Mouse (Mus musculus): ENCODE data around the gene Kcna4.

The Kcna4 gene

DNA sequence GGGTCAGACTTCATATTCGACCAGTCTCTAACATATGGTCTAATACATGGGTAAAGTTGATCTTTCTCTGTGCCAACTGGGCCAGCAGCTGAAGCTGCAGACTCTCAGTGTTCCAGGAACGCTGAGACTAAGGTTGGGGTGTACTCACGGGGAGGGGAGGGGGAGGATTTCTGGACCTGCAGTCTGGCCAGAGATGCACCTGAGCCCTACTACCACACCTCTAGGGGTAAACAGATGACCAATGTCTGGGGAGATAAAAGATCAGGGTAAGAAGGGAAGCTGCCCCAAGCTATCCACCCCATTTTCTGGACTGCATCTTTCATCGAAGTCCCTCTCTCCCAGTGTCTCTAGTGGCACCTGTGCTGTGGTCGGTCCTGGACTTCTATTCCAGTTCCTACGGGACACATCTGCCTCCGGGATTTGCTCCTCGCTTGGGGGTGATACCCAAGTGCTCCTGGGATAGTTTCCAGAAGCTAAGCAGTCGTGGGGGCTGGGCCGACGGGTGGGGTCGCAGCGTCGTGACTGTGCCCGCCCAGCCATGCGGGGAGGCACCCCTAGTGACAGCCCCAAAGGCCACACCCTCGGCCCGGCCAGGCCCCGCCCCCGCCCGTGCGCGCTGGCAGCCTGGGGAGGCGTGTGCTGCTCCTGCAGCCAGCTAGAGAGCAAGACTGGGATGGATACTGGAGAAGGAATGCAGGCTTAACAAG, at the start of gene Kcna4:
Gene Kcna4 (plus strand): TSS at position 650 of the 707 bp plus-strand sequence.
- peak; percentile 57 for DNase-seq (ENCODE audit: low spot score)

GRCm38 (mm10) chr2:107258091-107258490, 32.3 kb upstream of the Kcna4 start:
- DNase-seq (ENCODE audit: low spot score), result no peak

- DNase-seq (ENCODE audit: low spot score), result no peak
These were observed 24.2 kb upstream of the Kcna4 start for GRCm38 (mm10) chr2:107266251-107266650.

GRCm38 (mm10) chr2:107270050-107270449, 20.4 kb upstream of the Kcna4 start:
- no peak for DNase-seq (ENCODE audit: low spot score)

GRCm38 (mm10) chr2:107290697-107291019, 219 bp downstream of the Kcna4 start:
- DNase-seq (ENCODE audit: low spot score), result no peak

DNA sequence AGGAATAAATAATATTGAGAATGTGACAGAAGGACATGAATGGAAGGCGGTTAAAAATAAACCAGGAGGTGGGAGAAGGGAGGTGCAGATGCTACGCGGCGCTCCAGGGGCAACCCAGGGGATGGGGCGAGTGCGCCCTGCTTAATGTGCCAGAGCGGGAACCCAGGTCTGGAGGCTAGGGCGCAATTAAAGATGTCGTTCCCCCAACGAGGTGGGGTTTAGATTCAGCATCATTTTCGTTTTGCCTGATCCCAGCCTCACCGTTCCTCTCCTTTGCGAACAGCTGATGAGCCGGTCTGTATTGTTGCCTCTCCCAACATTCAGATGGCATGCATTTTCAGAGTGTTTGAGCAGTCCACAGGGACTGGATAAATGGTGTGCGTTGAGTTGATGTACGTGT, 703 bp downstream of the Kcna4 start:
- no peak for DNase-seq (ENCODE audit: low spot score)

GRCm38 (mm10) chr2:107294521-107294920, 4.1 kb downstream of the Kcna4 start:
- no peak for DNase-seq (ENCODE audit: low spot score)

GRCm38 (mm10) chr2:107301886-107302285, 11.4 kb downstream of the Kcna4 start:
- DNase-seq (ENCODE audit: low spot score), result no peak

- DNase-seq (ENCODE audit: low spot score), result no peak
These were observed 14.3 kb downstream of the Kcna4 start for GRCm38 (mm10) chr2:107304707-107305106.

DNA sequence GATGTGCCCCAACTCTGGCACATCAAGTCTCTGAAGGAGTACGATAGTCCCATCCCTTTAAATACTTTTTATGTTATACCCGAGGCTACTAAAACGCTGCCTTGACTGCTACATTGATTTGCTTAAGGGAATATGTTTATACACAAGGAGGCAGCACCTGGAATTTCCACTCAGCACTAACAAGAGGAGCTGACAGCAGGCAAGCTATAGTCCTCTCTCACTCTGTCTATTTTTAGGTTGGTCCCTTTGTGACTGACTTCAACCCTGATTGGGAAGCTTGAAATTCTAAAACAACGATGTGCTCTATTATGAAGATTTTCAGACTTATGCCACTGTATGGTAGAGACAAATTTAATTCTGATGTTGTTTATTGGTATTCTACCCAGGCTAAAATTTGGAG, 15.6 kb downstream of the Kcna4 start:
- no peak for DNase-seq (ENCODE audit: low spot score)

DNA sequence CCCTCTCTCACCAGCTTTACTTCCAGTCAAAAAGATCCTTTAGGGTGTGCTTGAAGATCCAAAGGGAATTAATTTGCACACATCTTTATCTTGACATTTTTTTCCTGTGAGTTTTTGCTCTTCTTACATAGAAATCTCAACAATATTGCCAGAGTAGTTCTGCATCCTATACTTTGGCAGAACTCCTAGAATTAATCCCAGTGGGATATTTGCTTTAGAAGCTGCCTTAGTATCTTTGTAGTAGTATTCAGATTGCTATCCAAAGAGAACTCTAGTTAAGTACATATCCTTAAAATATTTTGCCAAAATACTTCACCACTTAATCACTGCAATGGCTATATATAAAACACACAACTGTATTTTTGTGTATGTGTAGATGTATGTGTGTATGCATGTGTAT, 28.2 kb downstream of the Kcna4 start:
- DNase-seq (ENCODE audit: low spot score), result no peak

DNA sequence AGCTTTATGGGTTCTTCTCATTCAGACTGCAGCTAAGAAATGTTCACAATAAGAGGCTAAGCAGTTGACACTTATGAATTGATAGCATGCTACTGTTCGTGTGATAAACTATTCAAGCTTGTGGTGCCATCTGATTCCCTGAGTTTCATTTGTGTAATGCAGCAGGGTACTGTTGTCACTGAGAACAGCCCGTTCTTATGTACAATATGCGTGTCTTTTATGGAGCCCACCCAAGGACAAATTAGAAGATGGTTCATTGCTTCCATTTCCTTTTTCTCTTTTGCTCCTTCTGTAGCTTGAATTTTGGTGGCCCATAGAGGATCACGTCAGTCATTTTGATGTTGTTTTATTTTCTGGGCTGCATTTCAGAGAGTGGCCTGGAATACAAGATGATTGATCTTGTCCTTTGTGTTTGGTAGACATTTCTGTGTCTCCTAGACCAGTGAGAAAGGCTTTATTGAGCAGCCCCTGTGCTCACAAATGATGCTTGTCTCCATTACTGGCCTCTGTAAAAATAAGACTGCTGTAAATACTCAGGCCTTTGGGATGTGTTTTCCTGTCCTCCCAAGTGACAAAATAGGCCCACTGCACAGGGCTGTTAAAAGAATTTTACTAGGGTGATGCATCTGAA, 31.3 kb downstream of the Kcna4 start:
- no peak for DNase-seq (ENCODE audit: low spot score)

DNA sequence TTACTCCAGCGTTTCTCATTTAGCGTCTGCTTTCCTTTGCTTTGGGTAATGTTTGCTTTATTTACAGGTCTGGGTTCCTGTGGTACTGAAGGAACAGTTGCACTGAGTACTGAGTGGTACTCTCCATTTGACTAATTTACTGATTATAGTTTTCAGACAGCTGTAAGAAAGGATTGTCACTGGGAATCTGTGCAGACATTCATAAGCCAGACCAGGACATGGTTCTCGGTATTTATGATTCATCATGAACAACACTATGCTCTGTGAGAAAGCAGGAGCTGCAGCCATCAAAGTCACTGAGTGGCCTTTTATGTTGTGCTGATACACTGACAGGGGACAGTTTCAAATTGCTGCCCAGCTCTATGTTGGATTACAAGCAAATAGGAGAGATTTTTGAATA, 33.7 kb downstream of the Kcna4 start:
- DNase-seq (ENCODE audit: low spot score), result no peak

DNA sequence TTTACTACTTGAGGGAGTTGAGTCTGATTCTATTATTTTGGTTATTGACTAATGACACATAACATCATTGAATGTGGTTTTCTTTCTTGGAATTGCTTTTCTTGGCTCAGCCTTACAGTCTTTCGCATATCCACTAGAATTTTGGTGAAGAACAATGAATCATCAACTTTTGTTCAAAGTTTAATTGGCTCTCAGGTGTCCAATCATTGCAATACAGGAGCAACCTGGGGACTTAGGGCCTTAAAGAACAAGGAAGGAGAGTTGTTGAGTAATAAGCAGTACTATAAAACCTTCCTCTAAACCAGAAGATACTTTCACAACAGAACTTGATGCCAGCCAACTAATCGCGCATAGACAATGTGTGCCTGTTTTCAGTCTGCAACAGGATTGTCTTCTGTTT, 36.8 kb downstream of the Kcna4 start:
- DNase-seq (ENCODE audit: low spot score), result no peak

- no peak for DNase-seq (ENCODE audit: low spot score)
These were observed 50.9 kb downstream of the Kcna4 start for GRCm38 (mm10) chr2:107341291-107341690.

GRCm38 (mm10) chr2:107344807-107345206, 54.4 kb downstream of the Kcna4 start:
- DNase-seq (ENCODE audit: low spot score), result no peak

GRCm38 (mm10) chr2:107345299-107345698, 54.9 kb downstream of the Kcna4 start:
- DNase-seq (ENCODE audit: low spot score), result no peak

Measured in left cerebral cortex, adult 11 months (tissue).